Mouse (Mus musculus) effector memory CD4-positive, alpha-beta T cell, adult 7 months (primary cell): Measurements from ENCODE around the gene Rag1. TPM values are rescaled to one million over a fixed set of nuclear protein-coding genes. Genes with fewer than 3 reads are reported as not detected.

Source experiments
- polyA plus RNA-seq: library from polyadenylated mRNA; unstranded; fragments of 100-300 nt; shearing (Covaris generic); gene quantifications from one replicate; pipeline ENCODE4 v1.2.1, GENCODE M21; 2017

Rag1 gene
- polyA plus RNA-seq = 0.15 TPM

DNA sequence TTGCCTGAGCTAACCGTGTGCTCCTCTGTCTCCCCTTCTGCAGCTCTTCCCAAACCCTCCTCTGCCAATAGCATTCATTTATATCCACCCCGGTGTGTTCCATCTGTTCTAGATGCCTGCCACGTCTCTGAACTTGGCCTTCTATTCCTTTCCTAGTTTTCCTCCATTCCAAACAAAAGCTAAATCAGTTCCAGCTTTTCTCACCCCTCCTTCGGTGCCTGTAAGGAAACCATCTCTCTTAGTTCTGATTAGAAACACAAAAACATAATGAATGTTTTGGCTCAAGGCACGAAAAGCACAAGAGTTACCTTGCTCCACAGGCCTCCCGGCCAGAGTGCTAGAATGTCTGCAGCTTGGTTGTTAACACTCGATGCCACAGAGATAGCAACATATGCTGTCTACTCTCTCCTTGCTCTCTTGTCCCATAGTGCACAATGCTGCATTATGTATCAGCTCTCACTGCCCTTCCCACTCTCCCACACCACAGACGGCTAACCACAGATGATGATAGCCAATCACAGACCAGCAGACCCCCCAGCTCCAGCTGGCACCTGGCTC lies at the start of gene Rag1, which contains the start of gene B230118H07Rik:
TSS of gene Rag1 (minus strand) at position 388 of the 558 bp plus-strand sequence.
TSS of gene B230118H07Rik (minus strand) at position 419 of the 558 bp plus-strand sequence.

GRCm38 (mm10) chr2:101678236-101679021 lies 29.1 kb upstream of the Rag1 start, which contains the start of gene Traf6:
Traf6 (plus strand) TSS chr2:101678429.

DNA sequence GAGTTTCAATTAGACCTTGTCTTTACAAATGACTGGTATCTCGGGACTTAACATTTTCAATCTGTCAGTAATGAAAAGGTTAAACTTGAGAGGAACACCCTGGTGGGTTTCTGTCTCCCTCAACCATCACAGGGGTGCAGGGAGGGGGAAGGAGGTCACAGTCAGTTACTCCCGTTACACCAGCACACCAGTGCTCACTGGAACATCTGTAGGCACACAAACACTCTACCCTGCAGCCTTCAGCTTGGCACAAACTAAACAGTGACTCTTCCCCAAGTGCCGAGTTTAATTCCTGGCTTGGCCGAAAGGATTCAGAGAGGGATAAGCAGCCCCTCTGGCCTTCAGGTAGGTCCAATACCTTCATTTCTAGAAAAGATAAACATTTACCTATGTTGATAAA lies 24.8 kb downstream of the Rag1 start, which contains the start of gene Rag2:
TSS of gene Rag2 (plus strand) at position 193 of the 400 bp plus-strand sequence.

Other genes with a start within 250 kb of the Rag1 start
- not detected for gene Rag2, start 24.8 kb downstream of the Rag1 start, polyA plus RNA-seq
- gene B230118H07Rik, start within 50 bp of the Rag1 start, polyA plus RNA-seq = 0.78 TPM
- 27.7 TPM for gene Traf6, start 28.9 kb upstream of the Rag1 start, polyA plus RNA-seq
- gene Prr5l, start 233.5 kb upstream of the Rag1 start, polyA plus RNA-seq = 0.55 TPM
- 13.8 TPM for gene Commd9, start 236.7 kb upstream of the Rag1 start, polyA plus RNA-seq